Mouse (Mus musculus) yolk sac, embryonic 10.5 days (tissue): ENCODE data around the gene Zdhhc11.
A peak's percentile ranks its signal among the peaks of the same experiment; 100 is the strongest.

Experiments used
- DNase-seq: peaks from one replicate; pipeline ENCODE4 v3.0.0-alpha.2; 2017; ENCODE audit warnings: low spot score

Zdhhc11 gene

GRCm38 (mm10) chr13:73963551-73963950 is at the start of gene Zdhhc11:
Gene Zdhhc11 (plus strand): TSS chr13:73963851.
- no peak for DNase-seq

DNA sequence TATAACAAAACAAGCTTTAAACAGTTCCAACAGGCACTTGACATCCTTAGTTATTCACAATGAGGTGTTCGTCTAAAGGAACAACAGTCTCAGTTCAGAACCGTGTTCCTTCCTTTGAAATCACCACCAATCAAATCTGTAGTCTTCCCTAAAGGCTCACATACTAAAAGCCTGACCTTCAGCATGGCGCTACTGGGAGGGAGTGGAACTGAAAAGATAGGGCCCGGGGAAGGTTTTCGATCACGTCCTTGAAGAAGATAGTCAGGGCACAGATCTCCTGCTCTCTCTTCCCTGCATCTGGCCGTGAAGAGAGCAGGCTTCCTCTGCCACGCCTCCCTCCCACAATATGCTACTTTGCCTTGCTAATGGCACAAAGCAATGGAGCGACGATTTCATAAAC is 31.4 kb upstream of the Zdhhc11 start:
- no peak for DNase-seq

DNA sequence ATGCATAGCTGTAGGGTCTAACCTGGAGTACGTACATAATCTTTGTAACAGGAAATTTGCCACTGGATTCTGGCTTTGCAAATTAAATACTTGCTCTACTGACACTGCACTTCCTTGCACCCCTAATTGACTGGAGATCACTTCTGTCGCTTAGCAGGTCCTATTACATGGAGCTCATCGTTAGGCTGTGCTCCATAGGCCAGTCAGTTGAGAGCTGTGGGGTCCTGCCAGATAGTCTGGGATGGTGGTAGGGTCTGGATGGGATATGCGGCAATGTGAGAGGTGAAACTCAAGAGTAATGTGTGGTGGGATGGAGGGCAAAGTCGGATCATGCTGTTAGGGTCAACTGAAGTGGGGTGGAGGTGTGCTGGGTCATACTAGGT is 26.7 kb upstream of the Zdhhc11 start:
- no peak for DNase-seq

DNA sequence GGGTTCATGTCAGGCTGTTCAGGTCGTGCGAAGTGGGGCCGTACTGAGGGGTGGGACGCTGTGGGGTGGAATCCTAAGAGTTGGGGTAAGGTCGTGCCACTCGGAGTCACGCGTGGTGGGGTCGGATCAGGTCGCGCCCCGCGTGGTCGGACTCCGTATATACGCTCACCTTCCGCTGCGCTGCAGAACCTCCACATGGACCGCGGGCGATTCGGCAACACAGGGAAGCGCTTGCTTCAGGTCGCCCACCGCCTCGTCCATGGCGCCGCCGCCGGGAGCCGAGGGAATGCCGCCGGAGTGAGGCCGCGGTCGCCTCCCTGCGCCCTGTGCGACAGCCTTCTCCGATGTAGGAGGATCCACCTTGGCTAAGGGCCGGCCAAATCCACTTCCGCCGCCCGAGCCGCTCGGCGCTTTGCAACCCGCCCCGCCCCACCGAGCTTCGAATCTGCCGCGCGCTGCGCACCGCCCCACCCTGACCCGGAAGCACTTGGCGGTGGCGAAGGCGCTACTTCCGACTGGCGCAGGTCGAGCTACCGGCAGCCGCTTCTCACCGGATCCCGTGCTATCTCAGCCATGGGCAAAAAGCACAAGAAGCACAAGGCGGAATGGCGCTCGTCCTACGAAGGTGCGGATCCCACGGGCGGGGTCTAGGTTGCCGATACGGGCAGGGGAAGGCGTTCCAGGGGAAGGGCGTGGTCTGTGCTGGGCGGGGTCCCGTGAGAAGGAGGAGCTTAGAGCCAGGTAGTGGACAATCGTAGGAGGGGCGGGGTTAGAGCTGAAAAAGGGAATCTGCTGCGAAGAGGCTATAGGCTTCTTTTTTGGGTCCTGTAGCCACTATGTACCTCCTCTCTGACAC is 26.1 kb upstream of the Zdhhc11 start, which contains the start of the genes Trip13 and Brd9:
Gene Trip13 (minus strand): TSS at position 464 of the 856 bp plus-strand sequence.
Gene Brd9 (plus strand): TSS at position 491 of the 856 bp plus-strand sequence.
- DNase-seq = peak; percentile 96

- no peak for DNase-seq
Measured at GRCm38 (mm10) chr13:73938177-73938560, 25.5 kb upstream of the Zdhhc11 start.

GRCm38 (mm10) chr13:73939101-73939500 is 24.6 kb upstream of the Zdhhc11 start:
- no peak for DNase-seq

DNA sequence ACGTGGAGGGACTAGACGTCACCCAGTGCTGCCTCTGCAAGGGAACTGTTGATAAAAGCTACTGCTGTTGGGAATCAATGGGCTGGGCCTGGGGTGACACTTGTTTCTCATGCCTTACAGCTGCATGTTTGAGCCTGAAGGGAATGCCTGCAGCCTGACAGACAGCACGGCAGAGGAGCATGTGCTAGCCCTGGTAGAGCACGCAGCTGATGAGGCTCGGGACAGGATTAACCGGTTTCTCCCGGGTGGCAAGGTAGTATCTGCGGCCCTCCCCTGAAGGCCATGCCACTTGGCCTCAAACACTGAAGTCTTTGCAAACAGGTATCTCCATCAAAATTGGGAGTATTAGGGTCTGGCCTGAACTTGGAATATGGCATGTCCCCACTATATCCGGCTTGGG is 19.0 kb upstream of the Zdhhc11 start:
- DNase-seq = no peak

DNA sequence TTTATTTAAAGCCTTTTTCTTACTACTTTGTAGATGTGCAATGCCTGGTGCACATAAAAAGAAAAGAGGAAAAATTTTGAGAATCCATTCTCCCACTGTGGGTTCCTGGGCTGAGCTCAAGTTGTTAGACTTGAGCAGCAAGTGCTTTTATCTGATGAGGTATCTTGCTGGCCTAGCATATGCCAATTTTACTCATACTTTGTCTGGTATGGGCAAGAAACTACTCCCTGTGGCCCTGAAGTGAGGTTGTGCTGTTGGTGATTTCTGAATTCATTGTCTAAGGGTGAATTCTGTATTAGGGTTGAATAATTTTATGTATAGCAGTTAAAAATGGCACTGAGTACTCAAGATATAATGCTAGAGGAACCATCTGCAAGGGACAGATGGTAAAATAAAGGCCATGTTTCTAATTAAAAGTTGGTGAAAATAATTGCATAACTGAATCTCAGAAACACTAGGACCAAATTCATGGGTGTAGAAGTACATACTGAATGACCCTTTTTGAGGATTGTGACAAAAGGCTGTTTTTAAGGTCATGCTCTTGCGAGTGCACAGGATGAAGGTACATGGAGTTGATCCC is 10.0 kb upstream of the Zdhhc11 start:
- no peak for DNase-seq

- no peak for DNase-seq
Measured at GRCm38 (mm10) chr13:73954666-73955065, 9.0 kb upstream of the Zdhhc11 start.

GRCm38 (mm10) chr13:73955531-73955930 is 8.1 kb upstream of the Zdhhc11 start:
- no peak for DNase-seq

DNA sequence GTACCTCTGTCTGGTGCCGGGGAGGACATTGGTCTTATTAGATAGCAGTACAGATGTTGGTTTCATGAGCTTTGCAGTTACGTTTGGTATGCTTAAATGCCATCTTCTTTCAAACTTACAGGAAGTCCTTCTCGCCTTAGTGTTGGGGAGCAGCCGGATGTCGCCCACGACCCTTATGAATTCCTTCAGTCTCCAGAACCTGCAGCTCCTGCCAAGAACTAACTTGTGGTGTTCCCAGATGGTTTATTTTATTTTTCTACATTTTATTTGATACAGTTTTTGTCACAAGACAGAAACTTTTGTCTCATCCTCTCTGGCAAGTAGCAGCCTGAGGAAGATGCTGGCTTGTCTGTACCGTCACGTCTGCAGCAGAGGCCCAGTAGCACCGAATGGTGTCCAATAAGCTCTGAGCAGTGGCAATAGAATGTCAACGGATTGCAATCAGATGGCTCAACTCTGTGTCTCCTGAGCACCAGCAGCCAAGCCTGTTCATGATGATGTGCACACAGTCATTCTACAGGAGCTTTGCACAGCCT is 3.5 kb upstream of the Zdhhc11 start:
- DNase-seq = no peak

- no peak for DNase-seq
Measured at GRCm38 (mm10) chr13:73961177-73961576, 2.5 kb upstream of the Zdhhc11 start.

DNA sequence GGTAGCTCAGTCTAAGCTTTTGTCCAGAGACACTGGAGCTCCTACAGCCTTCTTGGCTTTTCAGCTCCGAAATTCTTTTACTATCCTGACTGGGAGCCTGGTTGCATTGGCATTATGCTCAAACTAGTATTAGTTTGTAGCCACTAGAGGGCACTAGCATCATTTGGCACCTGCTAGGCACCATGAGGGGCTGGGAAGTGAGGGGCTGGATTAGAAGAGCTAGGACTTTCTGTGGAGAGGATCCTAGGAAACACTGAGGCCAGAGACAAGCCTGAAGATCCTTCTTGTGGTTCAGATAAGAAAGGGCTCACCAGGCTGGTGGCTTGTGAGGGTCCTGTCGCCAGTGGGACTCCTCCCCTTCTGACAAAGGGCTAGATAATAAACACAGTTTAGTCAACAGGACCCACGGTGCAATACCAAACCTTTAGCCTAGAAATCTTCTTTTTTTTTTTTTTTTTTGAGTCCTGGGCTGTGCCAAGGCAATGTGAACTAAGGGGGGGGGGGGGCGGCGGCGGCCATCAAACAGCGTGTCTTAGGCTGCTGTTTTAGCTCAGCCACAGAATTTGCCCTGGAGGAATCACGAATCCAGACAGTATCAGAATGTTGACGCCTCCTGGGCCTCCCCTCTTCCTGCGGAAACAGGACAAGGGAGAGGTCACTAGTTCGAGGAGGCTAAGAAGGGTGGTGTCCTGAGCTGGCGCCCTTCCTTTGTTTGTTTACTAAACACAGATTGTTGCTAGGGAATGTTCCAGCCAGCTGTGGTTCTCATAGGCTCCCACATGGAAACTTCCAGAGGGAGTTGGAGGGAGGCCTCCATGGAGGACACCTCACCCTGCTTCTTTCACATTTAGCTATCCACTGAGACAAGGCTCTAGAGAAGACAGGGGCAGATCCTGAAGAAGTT is 7.1 kb downstream of the Zdhhc11 start:
- peak; percentile 50 for DNase-seq

GRCm38 (mm10) chr13:73974523-73974922 is 10.9 kb downstream of the Zdhhc11 start:
- DNase-seq = no peak

DNA sequence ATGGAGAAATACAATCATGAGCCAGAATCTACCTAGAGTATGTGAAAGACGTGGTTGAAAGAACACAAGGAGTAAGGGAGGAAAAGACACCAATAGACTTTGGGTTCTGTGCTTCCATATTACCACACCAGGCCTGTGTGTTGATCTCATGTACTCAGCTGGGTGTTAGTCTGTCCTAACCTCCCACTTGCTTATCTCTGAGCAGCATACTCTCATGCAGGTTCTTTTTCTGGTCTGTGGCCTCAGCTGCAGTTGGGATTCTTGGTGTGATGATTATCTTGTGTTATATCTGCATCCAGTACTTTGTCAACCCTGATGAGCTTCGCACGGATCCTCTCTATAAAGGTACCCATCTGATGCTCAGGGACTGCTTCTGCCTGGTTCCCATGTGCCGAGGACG is 13.3 kb downstream of the Zdhhc11 start:
- DNase-seq = no peak

GRCm38 (mm10) chr13:73990325-73990724 is 26.7 kb downstream of the Zdhhc11 start:
- DNase-seq = no peak

- no peak for DNase-seq
Measured at GRCm38 (mm10) chr13:73990761-73991160, 27.1 kb downstream of the Zdhhc11 start.

GRCm38 (mm10) chr13:73991267-73991666 is 27.6 kb downstream of the Zdhhc11 start:
- no peak for DNase-seq

- no peak for DNase-seq
Measured at GRCm38 (mm10) chr13:73996456-73996855, 32.8 kb downstream of the Zdhhc11 start.

DNA sequence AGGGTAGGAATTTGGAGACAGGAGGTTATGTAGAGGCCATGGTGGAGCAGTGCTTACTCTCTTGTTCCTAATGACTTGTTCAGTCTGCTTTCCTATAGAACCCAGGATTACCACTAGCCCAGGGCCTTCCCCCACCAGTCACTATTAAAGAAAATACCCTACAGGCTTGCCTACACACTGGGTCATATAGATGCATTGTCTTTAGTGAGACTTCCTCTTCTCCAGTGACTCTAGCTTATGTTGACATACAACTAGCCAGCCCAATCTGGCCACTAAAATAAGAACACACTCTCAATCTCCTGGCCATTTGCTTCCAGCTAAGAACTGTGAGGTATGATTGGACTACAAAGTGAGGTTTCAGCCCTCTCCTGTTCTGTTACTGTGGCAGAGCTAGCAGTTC is 36.9 kb downstream of the Zdhhc11 start:
- DNase-seq = no peak

- DNase-seq = no peak
Measured at GRCm38 (mm10) chr13:74000961-74001360, 37.3 kb downstream of the Zdhhc11 start.

DNA sequence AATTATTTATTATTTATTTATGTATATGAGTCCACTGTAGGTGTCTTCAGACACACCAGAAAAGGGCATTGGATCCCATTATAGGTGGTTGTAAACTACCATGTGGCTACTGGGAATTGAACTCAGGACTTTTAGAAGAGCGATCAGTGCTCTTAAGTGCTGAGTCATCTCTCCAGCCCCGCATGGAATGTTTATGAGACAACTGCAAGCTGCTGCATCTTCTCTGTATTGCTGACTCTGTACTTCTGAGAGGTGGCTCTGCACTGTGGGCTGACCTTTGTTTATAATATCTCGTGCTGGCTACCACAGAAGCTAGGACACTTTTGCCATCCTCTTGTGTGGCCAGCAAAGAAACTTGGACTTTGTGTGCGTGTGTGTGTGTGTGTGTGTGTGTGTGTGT is 37.8 kb downstream of the Zdhhc11 start:
- DNase-seq = no peak
